In genomic region chr13:88088259-88088658, GRCm38 (mm10) we compare ENCODE assay signal across 15 mouse cellular contexts.
DNase-seq lines count a peak whose midpoint lies in the region; ATAC-seq and TF ChIP-seq lines count a peak whose summit lies in the region.
"Had no signal": no experiment of that assay in that cellular context is flagged by ENCODE, and none has a peak within 500 bp of the region (broad histone marks: within the 10 kb centered on the region; RNA-seq: fewer than 3 reads in every experiment).

No protein-coding gene starts in this region.

- no peak for TF ChIP-seq EP300 in lung, postnatal 0 days (IDR thresholded peaks at IDR 0.05)

- no peak overlapping the region for H3K4me2 ChIP-seq in forebrain, postnatal 0 days (ENCODE audit: low read depth)
- H3K4me2 ChIP-seq in embryonic facial prominence, embryonic 14.5 days (ENCODE audit: low read depth, low read length), result no peak overlapping the region
- no peak overlapping the region for H3K4me2 ChIP-seq in hindbrain, embryonic 12.5 days (replicated peaks)
- no peak overlapping the region for H3K4me2 ChIP-seq in neural tube, embryonic 12.5 days (replicated peaks)
- H3K4me2 ChIP-seq in lung, postnatal 0 days (replicated peaks; ENCODE audit: low read depth, low read length), result no peak overlapping the region
- H3K4me2 ChIP-seq: embryonic facial prominence, embryonic 12.5 days had no signal

- H3K27ac ChIP-seq in forebrain, embryonic 10.5 days, result peak overlapping the region; percentile 65
- H3K27ac ChIP-seq in forebrain, postnatal 0 days (ENCODE audit: low read depth, low read length), result no peak overlapping the region
- H3K27ac ChIP-seq in embryonic facial prominence, embryonic 14.5 days (replicated peaks; ENCODE audit: low read depth, low read length), result no peak overlapping the region
- no peak overlapping the region for H3K27ac ChIP-seq in hindbrain, embryonic 12.5 days
- H3K27ac ChIP-seq in neural tube, embryonic 12.5 days, result no peak overlapping the region
- no peak overlapping the region for H3K27ac ChIP-seq in lung, postnatal 0 days (ENCODE audit: low read length)
- H3K27ac ChIP-seq: embryonic facial prominence, embryonic 12.5 days had no signal

- no peak overlapping the region for H3K9ac ChIP-seq in forebrain, postnatal 0 days
- H3K9ac ChIP-seq in embryonic facial prominence, embryonic 14.5 days (ENCODE audit: low read depth, low read length), result no peak overlapping the region
- H3K9ac ChIP-seq in hindbrain, embryonic 12.5 days, result no peak overlapping the region
- H3K9ac ChIP-seq in neural tube, embryonic 12.5 days, result no peak overlapping the region
- H3K9ac ChIP-seq in lung, postnatal 0 days (replicated peaks; ENCODE audit: low read depth), result no peak overlapping the region
- H3K9ac ChIP-seq: embryonic facial prominence, embryonic 12.5 days had no signal

- H3K27me3 ChIP-seq in forebrain, embryonic 10.5 days (ENCODE audit: poor library complexity, severe bottlenecking), result no peaks in the 10 kb centered on the region
- no peaks in the 10 kb centered on the region for H3K27me3 ChIP-seq in forebrain, postnatal 0 days (ENCODE audit: insufficient read depth, low read length)
- H3K27me3 ChIP-seq in embryonic facial prominence, embryonic 14.5 days (replicated peaks; ENCODE audit: control insufficient read depth, insufficient read depth, low read length), result no peaks in the 10 kb centered on the region
- no peaks in the 10 kb centered on the region for H3K27me3 ChIP-seq in hindbrain, embryonic 12.5 days
- no peaks in the 10 kb centered on the region for H3K27me3 ChIP-seq in neural tube, embryonic 12.5 days (replicated peaks)
- H3K27me3 ChIP-seq in lung, postnatal 0 days (replicated peaks; ENCODE audit: insufficient read depth, low read length), result no peaks in the 10 kb centered on the region
- H3K27me3 ChIP-seq: embryonic facial prominence, embryonic 12.5 days had no signal

- 22% methylated on average over 2 of the region's 2 CpGs for WGBS in forebrain, embryonic 10.5 days
- WGBS in forebrain, postnatal 0 days, result 5% methylated on average over 2 of the region's 2 CpGs
- 45% methylated on average over 2 of the region's 2 CpGs for WGBS in embryonic facial prominence, embryonic 14.5 days
- WGBS in hindbrain, embryonic 12.5 days, result 48% methylated on average over 2 of the region's 2 CpGs
- 51% methylated on average over 2 of the region's 2 CpGs for WGBS in neural tube, embryonic 12.5 days
- 69% methylated on average over 2 of the region's 2 CpGs for WGBS in lung, postnatal 0 days

- peaks cover 21% of the 10 kb centered on the region for H3K4me1 ChIP-seq in forebrain, embryonic 10.5 days
- no peaks in the 10 kb centered on the region for H3K4me1 ChIP-seq in forebrain, postnatal 0 days (ENCODE audit: insufficient read depth)
- H3K4me1 ChIP-seq in embryonic facial prominence, embryonic 14.5 days (ENCODE audit: control insufficient read depth, insufficient read depth, low read length), result no peaks in the 10 kb centered on the region
- H3K4me1 ChIP-seq in hindbrain, embryonic 12.5 days, result no peaks in the 10 kb centered on the region
- H3K4me1 ChIP-seq in neural tube, embryonic 12.5 days, result no peaks in the 10 kb centered on the region
- no peaks in the 10 kb centered on the region for H3K4me1 ChIP-seq in lung, postnatal 0 days (ENCODE audit: insufficient read depth, low read depth, low read length)
- H3K4me1 ChIP-seq: embryonic facial prominence, embryonic 12.5 days had no signal

- no peak for DNase-seq in forebrain, embryonic 10.5 days (ENCODE audit: extremely low spot score, low spot score)
- DNase-seq in forebrain, postnatal 0 days, result no peak
- peak; percentile 9 for DNase-seq in embryonic facial prominence, embryonic 14.5 days (ENCODE audit: low spot score)
- DNase-seq in lung, postnatal 0 days (ENCODE audit: low spot score), result no peak
- no peak for DNase-seq in layer of hippocampus, postnatal 10 days (ENCODE audit: low spot score in 2 of 2)
- no peak for DNase-seq in heart, adult 18-20 months
- DNase-seq: adrenal gland, postnatal 25 days; cerebellum, adult 11-12 months; gastrocnemius, postnatal 36 days; kidney, adult 9 months; thymus, adult 2 months had no signal

- ATAC-seq in forebrain, postnatal 0 days, result no peak
- ATAC-seq in embryonic facial prominence, embryonic 14.5 days (ENCODE audit: low read depth), result no peak
- ATAC-seq in hindbrain, embryonic 12.5 days (ENCODE audit: low FRiP score), result 0 out of 2 replicates have a peak, but pooled peaks have one; percentile 52
- ATAC-seq in neural tube, embryonic 12.5 days (ENCODE audit: low FRiP score, low read depth), result peak; percentile 75
- ATAC-seq in lung, postnatal 0 days, result no peak

- H3K36me3 ChIP-seq in forebrain, embryonic 10.5 days (replicated peaks), result no peaks in the 10 kb centered on the region
- H3K36me3 ChIP-seq in forebrain, postnatal 0 days (ENCODE audit: insufficient read depth), result no peaks in the 10 kb centered on the region
- no peaks in the 10 kb centered on the region for H3K36me3 ChIP-seq in embryonic facial prominence, embryonic 14.5 days (ENCODE audit: control insufficient read depth, insufficient read depth, low read length)
- H3K36me3 ChIP-seq in hindbrain, embryonic 12.5 days, result no peaks in the 10 kb centered on the region
- H3K36me3 ChIP-seq in neural tube, embryonic 12.5 days, result no peaks in the 10 kb centered on the region
- no peaks in the 10 kb centered on the region for H3K36me3 ChIP-seq in lung, postnatal 0 days (ENCODE audit: insufficient read depth, low read length)
- H3K36me3 ChIP-seq: embryonic facial prominence, embryonic 12.5 days; G1E had no signal

- no peak overlapping the region for H3K4me3 ChIP-seq in forebrain, embryonic 10.5 days
- H3K4me3 ChIP-seq in forebrain, postnatal 0 days (ENCODE audit: low read depth, low read length), result no peak overlapping the region
- no peak overlapping the region for H3K4me3 ChIP-seq in embryonic facial prominence, embryonic 14.5 days (ENCODE audit: low read depth, low read length)
- H3K4me3 ChIP-seq in hindbrain, embryonic 12.5 days, result no peak overlapping the region
- no peak overlapping the region for H3K4me3 ChIP-seq in neural tube, embryonic 12.5 days
- H3K4me3 ChIP-seq in lung, postnatal 0 days (ENCODE audit: low read depth, low read length), result no peak overlapping the region
- H3K4me3 ChIP-seq: embryonic facial prominence, embryonic 12.5 days had no signal

- no peaks in the 10 kb centered on the region for H3K9me3 ChIP-seq in forebrain, embryonic 10.5 days
- no peaks in the 10 kb centered on the region for H3K9me3 ChIP-seq in forebrain, postnatal 0 days (ENCODE audit: low read length)
- H3K9me3 ChIP-seq in embryonic facial prominence, embryonic 14.5 days (ENCODE audit: control insufficient read depth, low read length), result no peaks in the 10 kb centered on the region
- H3K9me3 ChIP-seq in hindbrain, embryonic 12.5 days (replicated peaks), result no peaks in the 10 kb centered on the region
- H3K9me3 ChIP-seq in neural tube, embryonic 12.5 days, result no peaks in the 10 kb centered on the region
- H3K9me3 ChIP-seq in lung, postnatal 0 days (ENCODE audit: low read length), result no peaks in the 10 kb centered on the region
- H3K9me3 ChIP-seq: embryonic facial prominence, embryonic 12.5 days; G1E had no signal

- no peak for TF ChIP-seq CTCF in forebrain, postnatal 0 days (IDR thresholded peaks at IDR 0.05; ENCODE audit: low read depth)
- no peak for TF ChIP-seq CTCF in lung, postnatal 0 days (IDR thresholded peaks at IDR 0.05)

Comparison
In these comparisons a context has a peak if more than half of its experiments do, and no peak if none do; other contexts are left out.
1. ATAC-seq: peak in hindbrain, embryonic 12.5 days (single experiment) and neural tube, embryonic 12.5 days (single experiment); none in forebrain, postnatal 0 days (single experiment), embryonic facial prominence, embryonic 14.5 days (single experiment) and lung, postnatal 0 days (single experiment).